Mouse (Mus musculus): ENCODE data around the gene Gm10134. TPM values are rescaled to one million over a fixed set of nuclear protein-coding genes. Genes with fewer than 3 reads are reported as not detected.

Gm10134 gene
- polyA plus RNA-seq, 1 experiment from 2014 or later = 1.7 TPM

GRCm38 (mm10) chr2:28534436-28535262 lies 28.8 kb downstream of the Gm10134 start:
- H3K36me3 ChIP-seq = no peaks in the 10 kb centered on the region
- peak; percentile 67 for ATAC-seq (ENCODE audit: insufficient number of reproducible peaks, low FRiP score, low TSS enrichment, low read depth)
- 24% methylated on average over 11 of the region's 11 CpGs for WGBS

GRCm38 (mm10) chr2:28535263-28535540 lies 29.3 kb downstream of the Gm10134 start:
- Histone ChIP-seq H3K4me1 (peaks cover 98% of the 10 kb centered on the region), H3K4me3 (replicated peaks) (peak overlapping the region; percentile 83), H3K27ac (replicated peaks) (peak overlapping the region; percentile 88), H3K9ac (0 out of 2 replicates have a peak overlapping the region, but pooled peaks have one; percentile 7), H3K27me3 (no peaks in the 10 kb centered on the region), H3K4me2 (replicated peaks) (peak overlapping the region; percentile 72), H3K36me3 (no peaks in the 10 kb centered on the region; the same call in 1 of the 2 replicates), H3K9me3 (replicated peaks) (no peaks in the 10 kb centered on the region)
- ATAC-seq (ENCODE audit: insufficient number of reproducible peaks, low FRiP score, low TSS enrichment, low read depth) = no peak
- WGBS = 20% methylated on average over 4 of the region's 4 CpGs

More at GRCm38 (mm10) chr2:28534436-28535262, 28.8 kb downstream of the Gm10134 start:
- H3K27me3 ChIP-seq = no peaks in the 10 kb centered on the region
- peak overlapping the region; percentile 72 for H3K4me2 ChIP-seq (replicated peaks)
- peak overlapping the region; percentile 88 for H3K27ac ChIP-seq (replicated peaks)
- H3K9ac ChIP-seq = peak overlapping the region; percentile 68
- H3K9me3 ChIP-seq (replicated peaks) = no peaks in the 10 kb centered on the region
- H3K4me3 ChIP-seq (replicated peaks) = peak overlapping the region; percentile 83
- H3K4me1 ChIP-seq = peaks cover 98% of the 10 kb centered on the region

- peaks cover 4% of the 10 kb centered on the region for H3K36me3 ChIP-seq
- ATAC-seq (ENCODE audit: insufficient number of reproducible peaks, low FRiP score, low TSS enrichment, low read depth) = no peak
- no peak overlapping the region for H3K9ac ChIP-seq
- H3K4me2 ChIP-seq (replicated peaks) = peak overlapping the region; percentile 72
- H3K27me3 ChIP-seq = no peaks in the 10 kb centered on the region
- no peaks in the 10 kb centered on the region for H3K9me3 ChIP-seq (replicated peaks)
- H3K4me1 ChIP-seq = peaks cover 98% of the 10 kb centered on the region
- peak overlapping the region; percentile 83 for H3K4me3 ChIP-seq (replicated peaks)
- 26% methylated on average over 7 of the region's 7 CpGs for WGBS
- peak overlapping the region; percentile 88 for H3K27ac ChIP-seq (replicated peaks)
Measured at GRCm38 (mm10) chr2:28535650-28536049, 29.8 kb downstream of the Gm10134 start.

- peaks cover 7% of the 10 kb centered on the region for H3K36me3 ChIP-seq
- H3K4me2 ChIP-seq (replicated peaks) = peak overlapping the region; percentile 72
- no peak overlapping the region for H3K9ac ChIP-seq
- 38% methylated on average over 4 of the region's 4 CpGs for WGBS
- H3K27me3 ChIP-seq = no peaks in the 10 kb centered on the region
- H3K4me3 ChIP-seq (replicated peaks) = peak overlapping the region; percentile 83
- no peaks in the 10 kb centered on the region for H3K9me3 ChIP-seq (replicated peaks)
- no peak for ATAC-seq (ENCODE audit: insufficient number of reproducible peaks, low FRiP score, low TSS enrichment, low read depth)
- H3K27ac ChIP-seq (replicated peaks) = peak overlapping the region; percentile 88
- peaks cover 95% of the 10 kb centered on the region for H3K4me1 ChIP-seq
Measured at GRCm38 (mm10) chr2:28536166-28536565, 30.3 kb downstream of the Gm10134 start.

GRCm38 (mm10) chr2:28536766-28537633 lies 31.1 kb downstream of the Gm10134 start:
- 75% methylated on average over 11 of the region's 11 CpGs for WGBS
- peak overlapping the region; percentile 51; the same call in 1 of the 2 replicates for H3K27ac ChIP-seq (replicated peaks)
- no peak overlapping the region for H3K4me2 ChIP-seq (replicated peaks)

GRCm38 (mm10) chr2:28537634-28537920 lies 31.7 kb downstream of the Gm10134 start:
- ATAC-seq (ENCODE audit: insufficient number of reproducible peaks, low FRiP score, low TSS enrichment, low read depth) = no peak
- Histone ChIP-seq H3K9ac (no peak overlapping the region), H3K27ac (replicated peaks) (0 out of 2 replicates have a peak overlapping the region, but pooled peaks have one; percentile 86), H3K36me3 (peaks cover 16% of the 10 kb centered on the region), H3K4me1 (peaks cover 81% of the 10 kb centered on the region), H3K4me3 (replicated peaks) (no peak overlapping the region), H3K4me2 (replicated peaks) (no peak overlapping the region), H3K9me3 (replicated peaks) (no peaks in the 10 kb centered on the region), H3K27me3 (no peaks in the 10 kb centered on the region)
- WGBS = 48% methylated on average over 4 of the region's 4 CpGs

More at GRCm38 (mm10) chr2:28536766-28537633, 31.1 kb downstream of the Gm10134 start:
- no peak for ATAC-seq (ENCODE audit: insufficient number of reproducible peaks, low FRiP score, low TSS enrichment, low read depth)
- H3K4me3 ChIP-seq (replicated peaks) = no peak overlapping the region
- H3K36me3 ChIP-seq = peaks cover 10% of the 10 kb centered on the region
- H3K4me1 ChIP-seq = peaks cover 87% of the 10 kb centered on the region
- H3K9ac ChIP-seq = no peak overlapping the region
- H3K9me3 ChIP-seq (replicated peaks) = no peaks in the 10 kb centered on the region
- H3K27me3 ChIP-seq = no peaks in the 10 kb centered on the region

GRCm38 (mm10) chr2:28537995-28538816 lies 32.3 kb downstream of the Gm10134 start:
- peaks cover 75% of the 10 kb centered on the region for H3K4me1 ChIP-seq
- 0 out of 2 replicates have a peak overlapping the region, but pooled peaks have one; percentile 15 for H3K4me2 ChIP-seq (replicated peaks)
- ATAC-seq (ENCODE audit: insufficient number of reproducible peaks, low FRiP score, low TSS enrichment, low read depth) = no peak
- H3K9me3 ChIP-seq (replicated peaks) = no peaks in the 10 kb centered on the region
- peak overlapping the region; percentile 86 for H3K27ac ChIP-seq (replicated peaks)
- no peak overlapping the region for H3K4me3 ChIP-seq (replicated peaks)
- H3K36me3 ChIP-seq = peaks cover 21% of the 10 kb centered on the region
- H3K9ac ChIP-seq = no peak overlapping the region
- H3K27me3 ChIP-seq = no peaks in the 10 kb centered on the region
- WGBS = 55% methylated on average over 8 of the region's 8 CpGs

GRCm38 (mm10) chr2:28538817-28539128 lies 32.9 kb downstream of the Gm10134 start:
- Histone ChIP-seq H3K9me3 (replicated peaks) (no peaks in the 10 kb centered on the region), H3K27me3 (no peaks in the 10 kb centered on the region), H3K36me3 (peaks cover 27% of the 10 kb centered on the region), H3K4me1 (peaks cover 71% of the 10 kb centered on the region), H3K9ac (no peak overlapping the region), H3K4me2 (replicated peaks) (peak overlapping the region; percentile 17), H3K27ac (replicated peaks) (peak overlapping the region; percentile 86), H3K4me3 (replicated peaks) (no peak overlapping the region)
- WGBS = 23% methylated on average over 1 of the region's 1 CpGs
- ATAC-seq (ENCODE audit: insufficient number of reproducible peaks, low FRiP score, low TSS enrichment, low read depth) = no peak; the same call in 1 of the 2 replicates

GRCm38 (mm10) chr2:28539206-28539605 lies 33.3 kb downstream of the Gm10134 start:
- peak overlapping the region; percentile 17 for H3K4me2 ChIP-seq (replicated peaks)
- no peaks in the 10 kb centered on the region for H3K27me3 ChIP-seq
- WGBS = 37% methylated on average over 7 of the region's 7 CpGs
- peak overlapping the region; percentile 86 for H3K27ac ChIP-seq (replicated peaks)
- 0 out of 2 replicates have a peak overlapping the region, but pooled peaks have one; percentile 9 for H3K9ac ChIP-seq
- ATAC-seq (ENCODE audit: insufficient number of reproducible peaks, low FRiP score, low TSS enrichment, low read depth) = peak; percentile 52
- no peak overlapping the region for H3K4me3 ChIP-seq (replicated peaks)
- peaks cover 31% of the 10 kb centered on the region for H3K36me3 ChIP-seq
- peaks cover 67% of the 10 kb centered on the region for H3K4me1 ChIP-seq
- H3K9me3 ChIP-seq (replicated peaks) = no peaks in the 10 kb centered on the region

GRCm38 (mm10) chr2:28539949-28540348 lies 34.1 kb downstream of the Gm10134 start:
- ATAC-seq (ENCODE audit: insufficient number of reproducible peaks, low FRiP score, low TSS enrichment, low read depth) = no peak
- H3K36me3 ChIP-seq = peaks cover 39% of the 10 kb centered on the region
- peak overlapping the region; percentile 86 for H3K27ac ChIP-seq (replicated peaks)
- WGBS = 59% methylated on average over 2 of the region's 2 CpGs
- H3K4me1 ChIP-seq = peaks cover 60% of the 10 kb centered on the region
- no peak overlapping the region for H3K4me2 ChIP-seq (replicated peaks)
- no peaks in the 10 kb centered on the region for H3K9me3 ChIP-seq (replicated peaks)
- H3K9ac ChIP-seq = 0 out of 2 replicates have a peak overlapping the region, but pooled peaks have one; percentile 9
- H3K27me3 ChIP-seq = no peaks in the 10 kb centered on the region
- H3K4me3 ChIP-seq (replicated peaks) = no peak overlapping the region
